Mouse (Mus musculus) left cerebral cortex, adult 11 months (tissue): ENCODE measurements at regions not wholly inside any gene's neighbourhood (a gene's known extent, or its start where the extent isn't known, plus 50 kb on each side); places are given as distances from the start of the nearest gene placed in this dataset.

Source experiments
- DNase-seq: peaks from one replicate; pipeline ENCODE4 v3.0.0; 2022; ENCODE audit warnings: low spot score

DNA sequence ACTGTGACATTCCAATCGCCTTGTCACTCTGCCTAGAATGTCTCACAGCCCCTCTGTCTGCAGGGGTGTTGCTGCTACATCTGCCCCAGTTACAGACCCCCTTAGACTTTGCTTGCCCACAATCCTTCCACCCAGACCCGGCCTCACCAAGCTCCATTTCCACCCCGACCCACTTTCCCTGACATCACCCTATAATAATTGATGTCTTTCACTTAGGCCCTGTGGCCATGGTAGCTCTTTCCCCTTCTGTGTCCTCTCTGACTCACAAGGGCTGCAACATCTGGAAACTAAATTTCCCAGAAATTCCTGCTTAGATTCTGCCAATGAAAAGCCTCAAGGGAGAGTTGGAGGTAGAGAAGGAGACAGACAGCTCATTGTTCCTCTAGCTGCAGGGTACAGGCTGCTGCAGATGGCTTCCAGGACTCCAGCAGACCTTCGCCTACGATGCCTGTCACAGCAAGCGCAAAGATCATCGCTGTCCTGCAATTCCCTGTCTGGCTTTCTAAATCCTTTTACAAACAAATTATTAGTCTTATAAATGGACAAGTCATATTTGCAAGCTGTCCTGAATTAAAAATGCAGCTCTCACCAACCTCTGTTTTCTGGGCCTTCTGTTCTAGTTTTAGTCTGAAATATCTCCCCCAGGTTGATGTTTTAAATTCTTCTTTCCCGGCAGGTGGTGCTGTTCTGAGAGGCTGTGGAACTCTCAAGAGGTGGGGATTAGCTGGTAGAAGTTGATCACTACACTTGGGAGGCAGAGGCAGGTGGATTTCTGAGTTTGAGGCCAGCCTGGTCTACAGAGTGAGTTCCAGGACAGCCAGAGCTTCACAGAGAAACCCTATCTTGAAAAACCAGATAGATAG lies 104.9 kb upstream of the Oxgr1 start:
- no peak for DNase-seq

DNA sequence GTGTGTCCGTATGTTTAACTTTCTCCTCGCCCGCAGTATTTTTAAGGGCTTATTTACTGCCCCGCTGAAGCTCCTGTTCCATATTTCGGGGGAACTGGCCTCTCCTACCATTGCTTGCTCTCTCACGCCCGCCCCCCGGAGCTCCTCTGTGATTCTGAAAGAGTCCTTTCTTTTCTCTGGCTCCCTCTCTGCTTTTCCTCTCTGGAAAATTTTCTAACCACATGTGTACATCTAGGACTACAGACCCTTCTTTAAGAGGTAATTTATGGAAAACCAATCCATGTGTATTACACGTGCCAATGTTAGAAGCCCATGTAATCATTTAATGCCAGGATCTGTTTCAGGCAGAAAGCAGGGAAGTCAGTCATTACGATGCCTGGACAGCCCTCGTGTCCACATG lies 106.6 kb upstream of the Oxgr1 start:
- DNase-seq, result no peak

DNA sequence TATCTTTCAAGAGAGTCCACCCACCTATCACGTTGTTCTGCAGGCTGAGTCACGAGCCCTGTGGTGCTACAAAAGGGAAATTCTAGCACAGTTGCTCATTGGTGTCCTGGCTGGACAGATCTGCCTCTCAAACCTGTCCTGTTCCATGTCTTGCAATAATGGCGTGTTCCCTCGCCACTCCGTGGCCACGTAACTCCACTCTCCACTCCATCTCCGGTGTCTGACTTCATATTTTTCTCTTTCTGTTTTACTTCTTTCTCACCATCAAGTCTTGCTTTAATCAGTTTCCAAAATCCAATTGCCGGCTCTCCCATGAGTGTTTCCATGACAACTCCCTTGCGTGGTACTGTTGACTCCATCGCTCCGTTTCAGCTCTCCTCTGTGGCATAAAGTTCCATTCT lies 107.1 kb upstream of the Oxgr1 start:
- peak; percentile 72 for DNase-seq

DNA sequence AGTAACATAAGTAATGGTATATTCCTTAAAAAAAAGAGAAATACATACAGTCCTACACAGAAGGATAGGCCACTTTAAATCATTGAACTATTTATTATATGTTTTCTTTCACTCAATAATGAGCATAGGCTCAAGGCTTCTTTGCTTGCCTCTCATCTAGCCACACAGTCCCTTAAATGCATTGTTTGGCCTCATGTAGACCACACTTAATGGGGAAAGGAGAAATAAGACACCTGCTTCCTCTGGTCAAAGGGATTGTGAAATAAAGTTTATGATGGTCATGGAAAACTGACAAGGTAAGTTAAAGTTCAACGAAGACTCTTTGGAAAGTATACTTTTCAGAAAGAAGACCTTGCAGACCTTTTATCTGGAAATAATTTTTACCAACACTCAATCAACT lies 108.4 kb upstream of the Oxgr1 start:
- no peak for DNase-seq

DNA sequence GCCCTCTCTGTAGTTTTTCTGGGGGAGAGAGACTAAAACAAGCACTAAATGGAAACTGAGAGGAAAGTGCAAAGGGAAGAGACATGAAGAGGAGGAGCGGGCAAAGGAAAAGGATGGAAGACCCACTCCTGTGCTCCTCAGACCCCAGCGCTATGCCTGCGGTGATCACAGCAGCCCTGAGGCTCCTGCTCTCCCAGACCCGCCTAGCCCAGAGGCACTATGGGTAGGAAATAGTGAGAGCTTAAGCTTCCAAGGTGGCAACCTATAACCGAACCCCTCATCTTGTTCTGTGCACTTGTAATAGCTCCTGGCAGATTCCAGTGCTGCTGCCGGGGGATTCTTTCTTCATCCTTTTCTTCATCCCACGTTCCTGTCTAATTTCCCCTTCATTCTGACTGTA lies 112.2 kb upstream of the Oxgr1 start:
- DNase-seq, result no peak

DNA sequence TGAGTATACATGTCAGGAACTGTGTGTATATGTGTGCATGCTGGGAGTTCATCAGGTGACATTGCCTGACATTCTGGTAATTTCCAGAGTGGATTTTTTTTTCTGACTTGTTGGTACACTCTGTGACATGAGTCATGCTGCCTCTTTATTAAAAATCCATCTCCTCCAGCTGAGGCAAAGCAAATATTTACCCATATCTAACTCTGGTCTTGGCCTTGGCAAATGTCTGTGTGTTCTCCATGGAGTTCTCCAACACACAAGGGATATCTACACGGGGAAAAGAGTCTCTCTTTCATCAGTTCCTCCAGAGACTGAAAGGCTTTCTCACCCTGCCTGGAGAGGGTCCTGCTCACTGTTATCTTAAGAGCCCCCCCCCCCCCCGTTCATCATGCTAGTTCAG lies 111.3 kb upstream of the Mbnl2 start:
- no peak for DNase-seq

DNA sequence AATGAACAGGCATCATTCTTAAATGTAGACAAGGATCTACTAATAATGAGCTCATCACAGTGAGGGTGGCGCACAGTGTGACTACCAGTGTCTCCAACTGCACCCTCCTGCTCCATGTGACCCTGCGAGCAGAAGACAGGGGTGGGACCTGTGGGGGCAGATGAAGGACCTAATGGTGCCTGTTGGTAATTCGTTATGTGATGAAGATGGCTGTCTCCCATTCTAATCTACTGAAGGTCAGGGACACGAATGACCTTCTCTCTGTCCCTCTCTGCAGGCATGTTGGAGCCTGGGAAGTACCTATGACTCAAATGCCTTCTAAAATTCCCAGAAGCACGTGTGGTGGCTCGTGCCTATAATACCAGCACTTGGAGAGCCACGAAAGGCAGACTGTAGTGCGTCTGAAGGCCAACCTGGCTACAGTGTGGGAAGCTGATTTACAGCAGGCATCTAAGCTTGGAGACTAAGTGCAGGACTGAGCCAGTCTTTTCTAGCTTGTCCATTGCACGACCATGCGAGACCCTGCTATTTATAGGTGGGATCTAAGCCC lies 109.9 kb upstream of the Mbnl2 start:
- no peak for DNase-seq

DNA sequence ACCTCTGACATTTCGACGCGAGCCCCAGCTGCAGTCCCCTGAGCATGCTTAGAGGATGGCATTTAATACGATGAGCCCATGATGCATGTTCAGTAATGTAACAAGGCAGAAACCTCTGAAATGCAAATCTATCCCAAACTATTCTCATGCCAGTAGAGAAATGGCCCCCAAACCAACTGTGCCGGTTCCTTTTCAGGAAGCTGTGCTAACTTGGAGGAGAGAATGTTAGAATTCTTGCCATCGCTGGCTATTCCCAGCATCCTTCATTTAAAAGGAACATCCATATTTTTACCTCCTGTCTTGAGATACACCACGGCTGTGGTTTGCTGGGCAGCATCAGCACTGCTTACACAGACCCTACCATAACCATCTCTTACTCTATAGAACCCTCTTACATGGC lies 104.7 kb upstream of the Mbnl2 start:
- no peak for DNase-seq

DNA sequence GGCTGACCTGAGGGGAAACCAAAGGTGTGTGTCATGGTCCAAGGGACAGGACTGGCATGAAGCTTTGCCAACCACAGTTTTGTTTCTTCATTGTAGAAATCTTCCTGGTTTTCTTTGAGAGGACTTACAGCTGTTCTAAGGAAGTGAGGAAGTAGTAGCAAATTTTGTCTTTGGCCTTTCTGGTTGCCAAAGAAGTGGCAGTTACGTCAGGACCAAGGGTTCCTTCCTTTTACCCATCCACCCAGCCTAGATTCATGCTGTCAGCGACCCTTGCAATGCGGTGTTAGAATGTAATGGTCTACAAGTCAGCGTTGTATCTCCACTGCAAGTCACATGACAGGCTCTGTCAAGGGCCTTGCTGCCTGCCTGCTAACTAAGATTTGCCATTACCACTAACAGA lies 103.4 kb upstream of the Mbnl2 start:
- no peak for DNase-seq

DNA sequence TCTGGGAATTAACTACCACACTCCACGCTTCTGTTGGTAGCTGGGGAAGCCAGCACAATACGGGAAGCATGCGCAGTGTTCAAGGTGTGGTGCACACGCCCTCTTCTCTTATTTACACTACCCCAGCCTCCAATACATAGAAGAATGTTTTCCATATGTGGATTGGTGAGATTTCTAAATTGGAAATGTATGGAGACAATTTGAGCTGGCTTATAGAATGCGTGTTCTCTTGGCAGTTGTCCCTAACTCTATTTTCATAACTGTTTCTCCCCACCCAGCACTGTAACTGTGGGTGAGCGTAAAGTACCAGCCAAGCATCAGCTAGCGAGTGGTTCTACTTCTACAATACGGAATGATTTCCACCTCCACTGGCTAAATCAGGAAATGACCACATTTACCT lies 102.6 kb upstream of the Mbnl2 start:
- no peak for DNase-seq

DNA sequence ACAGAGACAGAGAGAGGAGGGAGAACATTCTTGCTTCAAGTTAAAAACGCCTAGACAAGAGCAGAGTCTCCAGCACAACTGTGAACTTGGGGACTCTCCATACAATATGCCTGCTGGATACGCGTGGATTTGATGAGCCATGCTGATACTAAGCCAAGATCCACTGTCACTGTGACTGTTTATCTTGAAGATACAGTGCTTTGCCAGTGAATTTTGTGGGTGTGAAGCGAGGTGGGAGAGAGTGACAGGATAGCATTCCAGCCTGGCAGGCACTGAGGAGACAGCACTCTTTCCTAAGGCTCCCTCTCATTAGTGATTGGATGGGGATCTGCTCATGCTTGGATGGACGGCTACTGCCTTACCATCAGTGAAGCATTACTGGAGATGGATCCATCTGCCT lies 100.9 kb upstream of the Mbnl2 start:
- DNase-seq, result no peak

DNA sequence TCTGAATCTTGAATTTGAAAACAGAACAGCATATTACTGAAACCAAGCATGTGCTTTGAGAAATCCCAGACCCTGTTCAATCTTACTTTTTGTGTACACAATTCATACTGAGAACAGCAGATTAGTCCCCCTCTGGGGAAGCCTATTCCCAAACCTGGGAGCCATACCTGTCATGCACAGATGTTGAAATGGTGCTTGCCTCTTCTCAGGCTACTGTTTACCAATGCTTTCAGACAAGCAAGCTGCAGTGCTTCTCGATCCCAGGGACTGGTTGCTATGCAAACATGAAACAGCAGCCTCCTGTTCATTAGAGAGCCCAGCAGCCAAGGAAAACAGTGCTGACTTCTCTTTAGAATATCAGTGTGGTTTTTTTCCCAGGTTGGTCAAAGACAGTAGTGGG lies 80.3 kb upstream of the Mbnl2 start:
- DNase-seq, result no peak

DNA sequence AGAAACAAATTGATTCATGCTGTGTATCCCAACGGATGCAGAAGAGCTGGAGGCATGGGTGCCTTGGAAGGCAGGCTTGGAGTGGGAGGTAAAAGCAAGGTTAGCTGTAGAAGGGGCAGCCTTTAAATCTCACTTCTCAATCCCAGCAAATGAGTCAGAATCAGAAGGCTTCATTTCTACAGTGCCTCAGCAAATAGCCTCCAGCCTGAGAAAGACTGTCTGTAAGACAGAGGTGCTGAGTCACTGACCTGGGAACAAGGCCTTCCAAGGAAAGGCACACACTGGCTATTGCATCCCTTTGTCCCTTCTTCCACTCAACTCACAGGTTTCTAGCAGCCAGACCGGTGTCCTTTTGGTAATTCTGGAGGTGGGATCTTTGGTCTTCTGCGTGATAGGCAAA lies 63.7 kb upstream of the Mbnl2 start:
- DNase-seq, result no peak

DNA sequence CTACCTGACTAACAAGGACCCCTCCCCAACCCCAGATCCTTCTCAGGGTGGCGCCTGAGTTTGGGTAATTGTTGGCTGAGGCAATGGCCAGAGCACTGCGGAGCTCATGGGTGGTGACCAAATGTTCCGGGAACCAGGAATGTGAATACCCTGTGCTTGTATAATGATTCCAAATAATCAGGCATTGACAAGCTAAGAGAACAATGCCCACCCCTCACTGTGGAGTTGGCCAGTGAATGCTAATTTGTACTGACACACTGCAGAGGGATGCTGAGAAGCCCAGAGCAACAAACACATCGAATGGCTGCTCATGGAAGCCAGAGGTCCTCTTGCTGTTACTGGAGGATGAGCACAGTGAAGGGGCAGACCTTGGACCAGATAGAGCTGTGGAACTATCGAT lies 62.8 kb upstream of the Mbnl2 start:
- no peak for DNase-seq

DNA sequence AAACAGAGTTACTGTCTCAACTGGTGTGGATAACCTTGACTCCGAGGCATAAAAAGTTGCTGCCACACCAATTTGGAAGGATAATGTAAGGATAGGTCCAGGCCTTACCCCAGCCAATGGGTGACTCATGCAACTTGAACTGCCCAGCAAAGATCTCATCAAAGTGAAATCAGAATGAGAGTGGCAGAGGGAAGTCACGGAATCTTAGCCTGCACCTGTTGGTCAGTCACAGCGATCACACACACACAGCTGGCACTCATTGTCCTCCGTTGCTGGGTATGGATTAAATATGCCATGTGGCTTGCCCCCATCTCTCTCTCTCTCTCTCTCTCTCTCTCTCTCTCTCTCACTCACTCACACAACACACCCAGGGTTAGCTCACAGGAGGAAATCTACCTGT lies 56.2 kb upstream of the Mbnl2 start:
- DNase-seq, result no peak

DNA sequence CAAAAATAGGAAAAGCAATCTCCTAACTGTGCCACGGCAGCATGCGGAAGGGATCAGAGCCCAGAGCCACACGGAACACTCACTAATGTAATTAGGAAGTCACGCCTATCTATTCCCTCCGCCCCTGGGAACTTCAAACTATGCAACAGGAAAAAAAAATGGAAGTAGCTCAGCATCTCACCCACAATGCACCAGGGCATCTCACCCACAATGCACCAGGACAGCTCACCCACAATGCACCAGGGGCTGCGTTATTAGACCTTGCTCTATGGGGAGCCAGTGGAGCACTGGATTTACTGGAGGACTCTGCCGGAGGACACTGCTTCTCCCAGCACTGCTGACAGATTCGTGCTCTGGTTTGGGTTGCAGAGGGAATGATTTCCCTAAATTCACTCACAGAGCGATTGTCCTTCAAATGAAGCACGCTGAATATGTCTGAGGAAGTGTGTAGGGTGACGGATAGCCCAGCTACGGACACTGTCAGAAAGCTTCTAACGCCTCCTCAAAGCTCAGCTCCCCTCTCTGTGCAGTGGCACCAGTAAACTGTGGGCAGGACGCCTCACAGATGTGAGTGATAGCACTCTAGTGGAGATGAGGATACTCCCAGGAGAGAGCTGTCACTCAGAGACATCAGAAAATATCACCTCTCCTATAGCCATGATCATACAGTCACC lies 51.8 kb upstream of the Mbnl2 start:
- DNase-seq, result no peak

DNA sequence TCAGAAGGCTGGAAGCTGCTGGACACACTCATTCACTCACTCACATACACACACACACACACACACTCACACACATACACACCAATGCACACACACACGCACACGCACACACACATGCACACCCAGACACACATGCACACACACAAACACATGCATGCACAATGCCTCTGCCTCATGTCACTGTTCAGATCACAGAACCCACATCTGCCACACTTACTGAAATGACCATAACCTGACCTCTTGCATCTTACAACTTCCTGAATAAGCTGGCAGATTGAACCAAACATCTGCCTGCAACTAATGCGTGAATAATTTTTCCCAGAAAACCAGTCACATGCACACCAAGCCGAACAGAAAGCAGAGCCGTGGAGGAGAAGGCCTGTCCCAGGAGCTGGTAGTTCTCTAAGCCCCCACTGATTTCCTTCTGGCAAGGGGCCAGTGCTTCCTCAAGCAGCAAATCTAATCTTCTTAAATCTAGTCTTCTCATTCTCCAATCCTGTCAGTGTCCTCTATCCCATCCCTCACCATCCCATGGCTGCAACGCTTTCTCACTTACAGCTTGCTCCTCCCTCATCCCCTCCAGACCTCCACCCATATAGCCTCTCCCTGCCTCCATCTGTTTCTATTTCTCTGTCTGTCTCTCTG lies 51.1 kb upstream of the Mbnl2 start:
- DNase-seq, result no peak

DNA sequence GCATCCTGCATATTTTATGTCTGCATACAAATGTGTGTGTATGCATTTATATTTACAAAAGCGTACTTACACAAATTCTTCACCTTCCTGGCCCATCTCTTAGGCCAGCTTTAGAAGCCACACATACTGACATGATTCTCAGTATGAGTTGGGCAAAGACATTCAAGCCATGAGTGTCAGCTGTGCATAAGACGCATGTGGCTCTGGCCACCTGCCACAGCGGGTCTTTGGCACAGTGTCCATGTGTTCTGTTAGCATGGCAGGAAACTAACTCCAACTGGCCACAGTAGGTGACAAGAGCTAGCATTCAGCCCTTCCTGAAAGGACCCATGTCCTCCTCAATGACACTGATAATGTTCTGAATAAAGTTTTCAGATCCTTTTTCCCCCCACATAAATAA lies 49.8 kb upstream of the Mbnl2 start:
- no peak for DNase-seq
